Mouse (Mus musculus): ENCODE data around the gene Gm28035.

Gene Gm28035

DNA sequence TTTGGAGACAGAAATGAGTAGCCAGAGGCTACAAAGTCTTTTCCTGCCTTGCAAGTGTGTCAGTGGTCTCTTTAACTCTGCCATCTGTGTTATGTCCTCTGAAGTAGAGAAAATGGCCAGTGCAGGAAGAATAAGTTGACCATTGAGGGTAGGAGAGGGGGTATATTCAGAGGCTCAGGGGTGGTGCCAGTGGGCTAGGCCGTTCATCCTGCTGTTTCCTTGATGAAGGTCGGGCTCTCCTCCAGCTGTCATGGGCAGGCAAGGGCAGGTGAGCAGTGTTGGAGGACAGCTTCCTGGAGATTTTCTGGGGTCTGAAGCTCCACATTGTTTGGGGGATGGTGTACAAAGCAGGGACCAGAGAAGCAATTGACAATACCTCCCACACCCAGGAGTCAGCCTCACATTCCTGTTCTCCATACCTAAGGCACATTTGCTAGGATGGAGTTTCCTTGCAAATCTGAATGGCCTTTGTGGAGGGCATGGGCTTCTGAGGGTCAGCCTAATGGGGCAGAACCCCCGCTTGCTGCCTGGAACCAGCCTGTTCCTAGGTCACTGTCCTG, 1.4 kb upstream of the Gm28035 start:
- no peak for DNase-seq (ENCODE audit: low read depth)

DNA sequence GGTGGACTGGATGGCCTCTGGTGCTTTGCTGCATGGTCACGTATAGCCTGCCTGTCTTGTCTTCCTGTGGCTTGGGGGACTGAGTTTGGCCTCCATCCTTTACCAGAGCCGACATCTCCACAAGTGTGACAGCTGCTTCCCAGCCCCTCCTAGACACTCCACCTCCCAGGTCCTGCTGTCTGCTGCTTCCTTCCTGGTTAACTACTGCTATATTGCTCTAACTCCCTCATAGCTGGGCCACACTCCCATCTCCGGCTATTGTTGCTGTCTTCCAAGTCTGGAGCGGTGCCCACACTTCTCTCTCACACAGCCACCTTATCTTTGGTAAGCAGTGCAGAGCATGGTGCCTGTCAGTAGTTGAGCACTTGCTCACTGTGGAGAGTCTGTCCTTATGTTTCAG, 590 bp upstream of the Gm28035 start:
- DNase-seq (ENCODE audit: low read depth), result no peak

DNA sequence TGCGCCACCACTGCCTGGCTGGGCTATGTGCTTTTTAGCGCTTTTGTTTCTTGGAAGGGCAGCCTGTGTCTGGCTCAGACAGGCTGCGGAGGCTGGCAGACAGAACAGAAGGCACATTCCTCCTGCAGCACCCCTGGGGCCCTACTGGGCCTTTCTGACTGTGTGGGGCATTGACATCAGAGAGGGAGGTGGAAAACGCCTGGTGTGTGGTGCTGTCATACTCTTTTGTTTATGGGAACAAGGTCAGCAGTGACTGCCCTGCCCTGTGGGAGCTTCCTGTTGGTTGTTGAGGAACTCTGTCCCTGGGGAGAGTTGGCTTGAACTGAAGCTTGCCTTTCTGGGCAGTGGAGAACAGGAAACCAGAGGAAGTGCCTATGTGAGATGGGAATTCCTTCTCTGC, 2.1 kb downstream of the Gm28035 start:
- DNase-seq (ENCODE audit: low read depth), result no peak

DNA sequence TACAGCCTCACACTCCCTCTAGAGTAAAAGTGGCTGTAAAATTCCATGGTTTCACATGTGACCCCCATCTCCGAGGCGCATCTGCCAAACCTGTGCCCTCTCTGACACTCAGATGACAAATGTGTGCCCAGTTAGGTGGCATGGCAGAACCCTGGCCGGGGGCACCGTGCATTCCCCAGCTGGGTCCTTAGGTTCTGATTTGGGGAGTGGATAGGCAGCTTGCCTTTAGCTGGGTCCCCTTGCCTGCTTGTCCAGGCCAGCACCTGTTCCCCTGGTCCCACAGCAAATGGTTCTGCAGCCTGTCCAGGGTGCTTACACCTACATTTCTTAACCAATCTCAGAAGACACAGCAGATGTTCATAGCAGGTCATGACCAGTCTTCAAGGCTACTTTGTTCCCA, 3.0 kb downstream of the Gm28035 start:
- no peak for DNase-seq (ENCODE audit: low read depth)

DNA sequence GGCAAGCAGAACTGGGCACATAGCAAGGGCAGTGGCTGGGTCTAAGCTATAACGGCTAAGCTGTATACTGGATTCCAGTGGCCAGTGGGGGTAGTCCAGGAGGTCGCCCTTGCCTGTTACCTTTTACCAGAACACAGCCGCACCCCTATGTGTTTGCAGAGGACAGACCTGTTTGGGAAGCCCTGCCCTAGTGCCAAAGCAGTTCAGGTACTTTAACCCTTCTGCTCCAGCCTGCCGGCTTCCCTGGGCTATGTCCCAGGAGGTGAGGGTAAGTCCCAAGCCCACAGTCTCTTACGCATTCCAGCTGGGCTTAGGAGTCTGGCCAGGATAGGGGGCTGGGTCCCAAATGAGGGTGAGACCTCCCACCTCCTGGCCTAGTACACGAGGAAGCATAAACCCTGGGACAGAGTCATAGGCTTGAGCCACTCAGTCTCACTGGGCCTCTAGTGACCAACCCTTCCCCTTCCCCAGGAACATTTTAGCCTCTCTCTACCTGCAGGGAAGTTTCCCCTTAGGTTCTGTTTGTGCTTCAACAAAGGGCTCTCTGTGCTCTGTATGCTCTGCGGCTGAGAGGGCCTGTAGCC, 4.3 kb downstream of the Gm28035 start:
- DNase-seq (ENCODE audit: low read depth), result no peak

DNA sequence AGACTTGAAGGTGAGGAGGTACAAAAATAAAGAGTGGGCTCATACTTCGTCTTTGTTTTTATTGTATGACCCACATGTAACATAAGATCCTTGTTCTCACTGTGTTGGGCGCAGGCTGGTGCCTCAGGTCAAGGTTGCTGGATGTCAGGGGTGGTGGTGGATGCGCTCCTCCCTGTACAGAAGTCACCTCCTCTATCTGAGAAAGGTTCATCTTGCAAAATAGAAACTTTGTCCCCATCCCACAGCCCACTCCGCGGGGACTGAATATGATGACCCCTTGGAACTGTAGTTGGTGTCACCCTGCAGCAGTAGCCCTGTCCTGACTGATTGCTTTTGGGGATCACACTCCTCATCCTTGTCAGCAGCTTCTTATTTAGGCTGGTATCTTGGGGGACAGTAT, 6.7 kb downstream of the Gm28035 start:
- no peak for DNase-seq (ENCODE audit: low read depth)

DNA sequence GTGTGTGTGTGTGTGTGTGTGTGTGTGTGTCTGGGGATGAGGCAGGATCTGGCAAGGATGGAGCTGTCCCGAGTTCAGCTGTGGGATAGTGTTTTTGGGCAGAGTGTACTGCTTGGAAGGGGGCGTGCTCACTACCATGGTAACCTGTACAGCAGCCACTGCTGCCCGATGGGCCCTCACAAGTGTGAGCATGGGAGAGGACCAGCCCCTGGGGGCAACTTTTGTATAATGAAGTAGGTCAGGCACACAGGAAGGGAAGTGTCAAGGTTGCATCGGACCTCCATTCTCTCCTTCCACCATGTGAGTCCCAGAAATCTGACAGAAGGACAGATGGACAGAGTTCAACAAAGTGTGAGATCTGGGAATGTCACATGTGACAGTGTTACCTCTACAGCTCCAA, 7.3 kb downstream of the Gm28035 start:
- no peak for DNase-seq (ENCODE audit: low read depth)

DNA sequence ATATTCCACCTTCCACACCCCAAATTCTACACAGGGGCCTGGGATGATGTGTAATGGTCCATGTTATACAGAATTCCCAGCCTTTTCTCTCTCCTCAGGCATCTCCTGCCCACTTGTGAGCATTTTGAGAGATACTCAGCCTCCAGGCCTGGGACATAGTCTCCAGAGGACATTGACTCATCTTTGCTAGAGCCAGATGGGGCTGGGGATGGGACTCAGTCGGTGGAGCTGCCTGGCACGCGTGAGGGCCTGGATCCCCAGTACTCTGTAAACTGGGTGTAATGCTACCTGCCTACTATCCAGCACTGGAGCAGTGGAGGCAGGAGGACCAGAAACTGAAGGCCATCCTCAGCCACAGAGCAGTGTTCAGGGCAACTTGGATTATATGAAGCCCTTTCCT, 8.8 kb downstream of the Gm28035 start:
- no peak for DNase-seq (ENCODE audit: low read depth)

DNA sequence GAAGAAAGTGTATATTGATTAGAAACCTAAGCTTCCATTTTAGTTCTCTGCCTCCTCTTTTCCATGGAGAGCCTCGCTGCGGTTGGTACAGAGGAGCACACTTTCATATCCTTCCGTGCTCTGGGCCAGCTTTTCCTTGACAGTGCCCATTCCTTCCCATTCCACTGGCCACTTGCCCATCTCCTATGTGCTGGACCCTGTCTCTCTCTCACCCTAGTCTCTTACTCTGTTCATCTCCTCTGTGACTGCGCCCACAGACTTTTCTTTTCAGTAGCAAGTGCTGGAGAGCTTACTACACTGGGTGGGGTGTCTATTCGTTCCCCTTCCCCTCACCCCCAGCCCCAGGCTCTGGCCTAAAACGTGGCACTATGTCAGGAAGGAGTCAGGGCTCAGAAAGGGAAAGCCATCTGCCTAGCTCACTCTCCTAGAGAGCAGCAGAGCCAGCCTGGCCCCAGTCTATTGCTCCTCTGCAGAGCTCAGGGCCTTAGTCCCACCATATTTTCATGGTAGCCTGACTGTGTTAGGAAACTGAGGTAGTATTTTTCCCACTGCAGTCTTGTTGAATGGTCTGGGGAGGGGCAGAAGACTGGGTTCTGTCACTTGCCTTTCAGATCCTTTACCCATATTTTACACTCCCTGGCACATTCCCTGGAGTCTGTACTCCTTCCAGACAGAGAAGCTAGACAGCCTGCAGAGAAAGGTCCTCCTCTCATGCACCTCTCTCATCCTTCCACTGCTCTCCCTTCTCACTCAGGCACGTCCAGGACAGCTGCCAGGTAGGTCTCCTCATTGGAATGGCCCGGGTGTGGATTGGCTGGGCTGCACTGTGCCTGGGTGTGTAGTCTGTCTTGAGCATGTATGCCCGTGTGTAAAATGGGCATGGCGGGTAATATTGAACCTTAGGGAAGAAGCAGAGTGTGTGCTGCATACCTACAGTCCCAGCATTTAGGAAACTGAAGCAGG, 10.1 kb downstream of the Gm28035 start:
- DNase-seq (ENCODE audit: low read depth), result no peak

DNA sequence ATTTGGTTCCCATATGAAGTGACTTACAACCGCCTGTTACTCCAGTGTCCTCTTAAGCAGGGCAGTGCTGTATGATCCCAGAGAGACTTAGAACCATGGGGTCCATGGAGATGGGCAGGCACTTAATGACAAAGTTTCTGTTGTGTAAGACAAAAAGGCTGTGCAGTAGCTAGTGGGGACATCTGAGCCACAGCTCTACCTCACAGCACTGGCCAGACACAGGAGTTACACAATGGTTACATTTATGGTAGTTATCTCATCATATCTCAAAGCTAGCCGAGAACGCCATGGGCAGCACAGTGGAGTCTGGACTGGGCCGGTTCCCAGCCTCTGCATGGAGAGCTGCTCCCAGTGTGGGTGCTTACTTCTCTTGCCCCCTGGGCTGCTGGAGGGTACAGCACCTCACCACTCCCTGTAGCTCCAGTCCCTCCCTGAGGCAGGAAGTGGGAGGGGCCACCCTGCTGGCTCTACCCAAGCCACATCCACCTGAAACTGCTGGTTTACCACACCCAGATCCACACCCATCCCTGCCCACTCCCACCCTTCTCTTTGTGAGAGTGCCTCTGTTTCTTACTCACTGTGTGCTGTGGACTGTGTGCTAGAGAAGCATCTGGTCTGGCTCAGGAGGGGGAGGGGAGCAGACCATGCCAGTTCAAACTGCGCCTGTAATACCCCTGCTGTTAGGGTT, 11.2 kb downstream of the Gm28035 start:
- peak; percentile 88 for DNase-seq (ENCODE audit: low read depth)

DNA sequence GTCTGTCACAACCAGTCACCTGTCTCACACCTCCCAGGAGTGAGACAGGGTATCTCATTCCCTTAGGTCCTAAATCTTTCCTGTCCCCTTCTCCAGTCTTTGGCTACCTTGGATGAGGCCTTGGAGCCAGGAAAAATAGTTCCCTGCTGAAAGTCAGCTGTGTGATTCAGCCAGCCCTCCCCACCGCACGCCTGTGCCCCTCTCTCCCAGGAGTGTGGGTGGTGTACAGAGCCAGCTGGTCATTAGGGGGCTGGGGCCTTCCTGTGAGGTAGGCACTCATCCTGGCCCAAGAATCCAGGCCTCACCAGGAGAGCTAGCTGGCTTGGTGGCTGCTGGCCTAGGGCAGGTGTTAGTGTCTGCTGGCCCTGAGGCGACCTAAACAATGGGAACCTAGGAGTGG, 12.2 kb downstream of the Gm28035 start:
- DNase-seq (ENCODE audit: low read depth), result no peak

DNA sequence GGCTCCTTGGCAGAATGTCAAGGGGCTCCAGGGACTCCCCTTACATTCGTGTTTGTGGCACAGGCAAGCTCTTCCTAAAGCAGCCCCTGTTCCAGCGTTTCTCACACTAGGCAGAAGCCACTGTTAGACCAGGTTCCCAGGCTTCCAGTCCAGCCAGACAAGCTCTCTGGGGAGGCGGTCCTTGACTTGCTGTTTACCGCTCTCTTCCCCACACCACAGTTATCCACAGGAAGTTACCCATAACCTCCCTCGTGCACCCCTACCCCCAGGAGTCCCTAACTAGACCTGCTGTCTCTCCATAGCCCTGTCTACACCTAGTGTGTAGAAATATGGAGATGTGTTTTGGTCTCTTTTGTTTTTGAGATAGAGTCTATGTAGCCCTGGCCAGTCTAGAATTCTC, 13.4 kb downstream of the Gm28035 start:
- no peak for DNase-seq (ENCODE audit: low read depth)

DNA sequence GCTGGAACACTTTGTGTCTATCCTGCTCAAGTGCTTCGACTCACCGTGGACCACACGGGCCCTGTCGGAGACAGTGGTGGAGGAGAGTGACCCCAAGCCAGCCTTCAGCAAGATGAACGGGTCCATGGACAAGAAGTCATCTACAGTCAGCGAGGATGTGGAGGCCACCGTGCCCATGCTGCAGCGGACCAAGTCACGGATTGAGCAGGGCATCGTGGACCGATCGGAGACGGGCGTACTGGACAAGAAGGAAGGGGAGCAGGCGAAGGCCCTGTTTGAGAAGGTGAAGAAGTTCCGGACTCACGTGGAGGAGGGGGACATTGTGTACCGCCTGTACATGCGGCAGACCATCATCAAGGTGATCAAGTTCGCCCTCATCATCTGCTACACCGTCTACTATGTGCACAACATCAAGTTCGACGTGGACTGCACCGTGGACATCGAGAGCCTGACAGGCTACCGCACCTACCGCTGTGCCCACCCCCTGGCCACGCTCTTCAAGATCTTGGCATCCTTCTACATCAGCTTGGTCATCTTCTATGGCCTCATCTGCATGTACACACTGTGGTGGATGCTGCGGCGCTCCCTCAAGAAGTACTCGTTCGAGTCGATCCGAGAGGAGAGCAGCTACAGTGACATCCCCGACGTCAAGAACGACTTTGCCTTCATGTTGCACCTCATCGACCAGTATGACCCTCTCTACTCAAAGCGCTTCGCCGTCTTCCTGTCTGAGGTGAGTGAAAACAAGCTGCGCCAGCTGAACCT, 15.4 kb downstream of the Gm28035 start:
- no peak for DNase-seq (ENCODE audit: low read depth)

DNA sequence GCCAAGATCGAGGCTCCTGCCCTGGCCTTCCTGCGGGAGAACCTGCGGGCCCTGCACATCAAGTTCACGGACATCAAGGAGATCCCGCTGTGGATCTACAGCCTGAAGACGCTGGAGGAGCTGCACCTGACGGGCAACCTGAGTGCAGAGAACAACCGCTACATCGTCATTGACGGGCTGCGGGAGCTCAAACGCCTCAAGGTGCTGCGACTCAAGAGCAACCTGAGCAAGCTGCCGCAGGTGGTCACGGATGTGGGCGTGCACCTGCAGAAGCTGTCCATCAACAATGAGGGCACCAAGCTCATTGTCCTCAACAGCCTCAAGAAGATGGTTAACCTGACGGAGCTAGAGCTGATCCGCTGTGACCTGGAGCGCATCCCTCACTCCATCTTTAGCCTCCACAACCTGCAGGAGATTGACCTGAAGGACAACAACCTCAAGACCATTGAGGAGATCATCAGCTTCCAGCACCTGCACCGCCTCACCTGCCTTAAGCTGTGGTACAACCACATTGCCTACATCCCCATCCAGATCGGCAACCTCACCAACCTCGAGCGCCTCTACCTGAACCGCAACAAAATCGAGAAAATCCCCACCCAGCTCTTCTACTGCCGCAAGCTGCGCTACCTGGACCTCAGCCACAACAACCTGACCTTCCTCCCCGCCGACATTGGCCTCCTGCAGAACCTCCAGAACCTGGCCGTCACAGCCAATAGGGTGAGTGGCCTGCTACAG, 16.4 kb downstream of the Gm28035 start:
- DNase-seq (ENCODE audit: low read depth), result no peak

DNA sequence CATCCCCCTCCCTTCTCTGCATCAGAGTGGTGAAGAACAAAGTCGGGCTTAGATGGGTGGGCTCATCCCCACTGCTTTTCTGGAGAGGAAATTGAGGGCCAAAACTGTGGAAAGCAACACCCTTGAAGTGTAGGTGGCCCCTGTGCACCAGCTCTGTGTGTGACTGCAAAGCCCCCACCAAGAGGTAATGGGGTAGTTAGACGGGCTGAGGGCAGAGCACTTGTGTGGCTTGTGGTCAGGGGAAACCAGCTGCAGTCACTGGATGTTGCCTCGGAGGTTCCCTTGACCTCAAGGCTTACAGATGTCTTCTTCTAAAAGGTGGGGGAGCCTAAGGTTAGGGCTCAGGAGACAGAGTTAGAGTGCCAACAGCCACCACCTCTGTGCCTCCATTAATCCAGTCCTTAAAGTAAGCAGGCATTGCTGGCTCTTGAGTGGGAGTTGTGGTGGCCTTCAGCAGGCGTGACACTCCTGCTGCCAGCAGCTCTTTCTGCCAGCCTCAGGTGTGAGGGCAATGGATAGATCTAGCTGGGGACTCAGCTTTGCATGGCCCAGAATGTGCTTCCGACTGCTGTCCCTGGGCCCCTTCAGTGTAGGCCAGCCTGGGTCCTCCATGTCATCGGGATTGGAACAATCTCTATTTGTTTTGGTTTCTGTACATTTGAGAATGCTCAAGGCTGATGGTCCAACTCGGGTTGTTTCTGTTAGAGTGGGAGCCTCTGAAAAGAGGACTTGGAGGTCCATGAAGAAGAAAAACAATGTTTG, 17.5 kb downstream of the Gm28035 start:
- DNase-seq (ENCODE audit: low read depth), result peak; percentile 77

DNA sequence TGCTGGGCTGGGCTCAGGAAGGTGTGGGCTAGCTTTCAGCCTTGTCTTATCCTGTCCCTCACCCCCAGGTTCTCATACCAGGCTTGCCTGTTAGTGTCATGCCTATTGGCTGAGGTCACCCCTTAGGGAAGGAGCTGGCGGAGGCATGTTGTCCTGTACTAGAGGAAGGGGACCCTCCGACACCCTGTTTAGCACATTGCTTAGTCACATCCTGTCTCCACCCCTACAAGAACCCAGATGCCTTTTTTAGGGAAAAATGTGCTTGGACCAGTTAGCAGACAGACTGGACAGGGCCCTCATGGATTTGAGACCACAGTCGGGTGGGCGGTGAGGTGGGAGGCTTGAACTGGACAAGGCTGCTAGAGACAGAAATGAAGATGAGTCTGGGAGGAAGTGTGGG, 18.2 kb downstream of the Gm28035 start:
- DNase-seq (ENCODE audit: low read depth), result peak; percentile 62

DNA sequence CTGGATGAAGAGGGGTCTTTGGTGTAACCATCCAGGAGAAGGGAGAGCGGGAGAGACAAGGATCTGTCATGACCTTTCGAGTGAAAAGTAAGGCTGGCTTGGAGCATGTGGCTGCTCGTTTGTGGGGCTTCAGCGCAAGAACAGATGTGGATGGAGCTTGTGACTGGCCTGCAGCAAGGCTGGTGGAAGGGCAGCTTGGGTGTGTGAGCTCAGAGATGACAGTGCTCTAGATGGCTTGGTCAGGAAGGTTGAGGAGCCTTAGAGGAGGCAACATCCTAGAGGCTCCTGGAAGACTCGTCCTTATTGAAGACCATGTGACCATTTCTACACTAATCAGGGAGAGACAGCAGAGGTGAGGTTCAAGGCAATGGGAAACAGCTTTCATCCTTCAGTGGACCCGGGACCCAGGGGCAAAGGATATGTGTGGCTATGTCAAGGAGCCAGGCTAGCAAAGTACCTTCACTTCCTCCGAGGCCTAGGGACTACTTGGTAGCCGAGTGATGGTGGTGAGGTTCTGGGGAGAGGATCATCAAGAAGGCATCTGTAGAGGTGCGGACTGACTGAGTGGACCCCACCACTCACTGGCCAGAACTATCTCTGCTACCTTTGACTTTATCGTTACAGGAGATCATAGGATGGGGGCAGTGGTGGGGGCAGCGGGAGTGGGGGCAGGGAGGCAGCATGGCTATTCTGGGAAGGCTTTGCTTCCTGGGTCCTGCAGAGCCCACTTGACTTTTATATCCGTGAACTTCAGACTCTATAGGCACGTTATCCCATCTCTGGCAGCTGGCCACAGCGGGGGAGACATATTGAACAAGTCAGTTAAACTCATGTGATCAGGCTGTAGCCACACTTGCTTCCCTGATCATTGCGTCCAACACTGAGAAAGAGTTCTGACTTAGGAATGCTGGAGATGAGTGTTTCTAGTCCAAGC, 19.0 kb downstream of the Gm28035 start:
- no peak for DNase-seq (ENCODE audit: low read depth)

DNA sequence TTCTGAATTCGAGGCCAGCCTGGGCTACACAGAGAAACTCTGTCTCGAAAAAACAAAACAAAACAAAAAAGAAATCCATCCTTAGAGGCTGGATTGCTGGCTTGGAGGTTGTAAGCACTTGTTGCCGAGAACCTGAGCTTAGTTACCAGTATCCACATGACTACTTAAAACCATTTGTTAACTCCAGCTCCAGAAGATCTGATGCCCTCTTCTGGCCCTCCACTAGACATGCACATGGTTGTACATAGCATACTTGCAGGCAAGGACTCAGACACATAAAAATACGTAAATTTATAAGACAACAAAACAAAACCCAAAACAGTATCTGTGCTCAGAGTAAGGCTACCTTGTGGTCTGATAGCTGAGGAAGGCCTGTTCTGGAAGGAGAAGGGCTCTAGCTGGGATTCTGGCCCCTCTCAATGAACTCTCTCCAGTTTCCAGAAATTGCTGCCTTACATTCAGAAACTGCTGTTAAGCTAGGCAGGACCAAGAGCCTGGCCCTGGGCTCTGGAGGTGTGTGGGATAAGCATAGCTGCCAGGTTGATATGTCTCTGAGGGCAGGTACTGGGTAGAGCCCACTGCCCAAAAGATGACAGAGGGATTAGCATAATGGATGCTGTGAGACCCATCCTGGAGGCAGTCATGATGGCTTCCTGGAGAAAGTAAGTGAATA, 20.8 kb downstream of the Gm28035 start:
- DNase-seq (ENCODE audit: low read depth), result peak; percentile 59
